Mouse (Mus musculus) megakaryocyte, embryonic 14.5 days (primary cell): ENCODE measurements around the gene Lrp1.

Experiments
- FLI1 ChIP-seq: IDR thresholded peaks from 2 replicates; pipeline ENCODE4 v1.6.1; 2012; ENCODE audit warnings: low read length, inconsistent platforms, mixed read lengths
- GATA1 ChIP-seq: IDR thresholded peaks from 3 replicates; pipeline ENCODE4 v1.6.1; 2012; ENCODE audit warnings: mixed read lengths, low read length, inconsistent platforms, borderline replicate concordance

GRCm38 (mm10) chr10:127622057-127622392 lies 1.1 kb upstream of the Lrp1 start:
- TF ChIP-seq GATA1 (no peak), FLI1 (no peak)
